Mouse (Mus musculus): ENCODE data around the gene Tubb4b.
A peak's percentile ranks its signal among the peaks of the same experiment; 100 is the strongest.
"Not testable (repeated sequence)": the region's sequence is repeated elsewhere in the genome, so short reads cannot be mapped to it uniquely, and the experiment has no call there.

The Tubb4b gene

GRCm38 (mm10) chr2:25224492-25224765 is at the start of gene Tubb4b:
Gene Tubb4b, minus strand, starts transcription at chr2:25224702.
- no peak for DNase-seq (ENCODE audit: extremely low read depth, low read depth)

DNA sequence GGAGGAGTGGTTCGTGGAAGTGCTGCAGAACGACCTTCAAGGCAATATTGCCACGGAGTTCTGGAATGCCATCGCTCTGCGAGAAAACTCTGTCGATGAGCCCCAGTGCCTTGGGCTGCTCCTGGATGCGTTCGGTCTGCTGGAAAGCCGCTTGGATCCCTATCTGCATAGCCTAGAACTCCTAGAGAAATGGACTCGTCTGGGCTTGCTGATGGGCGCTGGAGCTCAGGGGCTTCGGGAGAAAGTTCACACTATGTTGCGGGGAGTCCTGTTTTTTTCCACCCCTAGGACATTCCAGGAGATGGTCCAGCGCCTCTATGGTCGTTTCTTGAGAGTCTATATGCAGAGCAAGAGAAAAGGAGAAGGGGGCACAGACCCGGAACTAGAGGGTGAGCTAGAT is 48.5 kb upstream of the Tubb4b start:
- no peak for DNase-seq (ENCODE audit: extremely low read depth, low read depth)

- DNase-seq (ENCODE audit: extremely low read depth, low read depth): no peak
Measured at GRCm38 (mm10) chr2:25272515-25272914, 48.0 kb upstream of the Tubb4b start.

DNA sequence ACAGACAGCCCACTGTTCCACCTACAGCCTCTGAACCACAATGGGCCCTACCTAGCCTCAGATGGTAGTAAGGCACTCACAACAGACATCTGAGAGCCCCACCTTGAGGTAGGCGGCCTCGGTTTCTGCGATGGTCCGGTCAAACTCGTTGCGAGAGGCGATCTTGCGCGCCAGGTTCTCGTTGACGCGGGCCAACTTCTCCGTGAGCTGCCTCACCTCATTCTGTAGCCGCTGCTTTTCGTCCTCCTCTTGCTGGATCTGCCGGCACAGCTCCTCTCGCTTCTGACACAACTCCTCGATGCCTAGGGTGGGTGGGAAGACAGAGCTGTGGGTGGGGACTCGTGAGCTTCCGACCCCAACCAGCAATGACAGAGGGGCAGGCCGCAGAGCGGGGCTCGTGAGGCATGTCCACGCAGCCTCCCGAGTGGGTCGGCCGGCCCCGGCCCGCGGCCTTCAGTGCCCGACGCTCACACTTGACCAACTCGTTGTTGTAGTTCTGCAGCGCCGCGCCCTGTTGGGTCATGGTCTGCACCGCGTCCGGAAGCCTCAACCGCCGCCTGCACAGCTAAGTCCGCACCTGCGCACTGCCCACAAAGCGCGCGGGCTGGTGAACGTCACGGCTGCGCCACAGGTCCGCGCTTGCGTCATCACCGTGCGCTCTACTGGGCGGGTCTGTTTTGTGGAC is 47.5 kb upstream of the Tubb4b start, which contains the start of the genes Ssna1 and Anapc2:
Gene Ssna1 (minus strand): TSS at position 612 of the 685 bp plus-strand sequence.
Gene Anapc2 (plus strand): TSS at position 652 of the 685 bp plus-strand sequence.
- peak; percentile 80 for DNase-seq (ENCODE audit: extremely low read depth, low read depth)

- DNase-seq (ENCODE audit: extremely low read depth, low read depth): no peak
Measured at GRCm38 (mm10) chr2:25267746-25268309, 43.3 kb upstream of the Tubb4b start.

DNA sequence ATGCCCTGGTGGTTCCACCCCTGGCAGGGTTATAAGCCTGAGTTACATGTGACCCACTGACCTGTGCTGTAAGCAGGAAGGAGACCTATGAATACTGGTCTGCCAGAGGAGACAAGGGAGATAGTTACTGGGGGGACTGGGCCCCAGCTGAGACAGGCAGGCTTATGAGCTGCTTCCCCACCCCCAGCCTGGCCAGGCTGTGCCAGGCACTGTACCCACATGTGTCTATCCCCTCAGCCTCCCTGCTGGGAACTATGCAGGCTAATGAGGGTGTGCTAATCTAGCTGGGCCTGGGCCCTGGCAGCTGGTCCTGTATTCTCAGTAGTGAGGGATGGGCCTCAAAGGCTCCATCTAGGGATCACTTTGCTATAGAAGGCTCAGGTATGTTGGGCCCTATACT is 42.7 kb upstream of the Tubb4b start:
- DNase-seq (ENCODE audit: extremely low read depth, low read depth): no peak

DNA sequence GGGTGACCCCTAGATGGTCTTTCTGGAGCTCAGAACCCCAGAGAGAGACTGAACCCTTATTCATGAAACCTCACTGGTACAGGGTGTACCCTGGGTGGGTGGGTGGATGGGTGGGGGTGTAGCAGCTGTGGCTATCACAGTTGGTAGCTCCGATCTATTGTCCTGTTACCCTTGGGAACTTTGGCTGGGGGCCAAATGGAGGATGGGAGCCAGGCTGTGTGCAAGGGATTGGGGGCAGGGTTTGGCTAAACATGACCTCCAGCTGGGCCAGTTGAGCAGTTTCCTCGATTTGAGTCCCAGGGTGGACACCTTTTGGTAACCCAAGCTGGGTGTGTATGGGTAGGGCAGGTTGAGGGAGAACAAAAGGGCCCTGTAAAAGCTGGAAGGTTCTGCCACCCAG is 42.2 kb upstream of the Tubb4b start:
- no peak for DNase-seq (ENCODE audit: extremely low read depth, low read depth)

- DNase-seq (ENCODE audit: extremely low read depth, low read depth): peak; percentile 85
Measured at GRCm38 (mm10) chr2:25265897-25266656, 41.6 kb upstream of the Tubb4b start.

- DNase-seq (ENCODE audit: extremely low read depth, low read depth): no peak
Measured at GRCm38 (mm10) chr2:25264851-25265250, 40.3 kb upstream of the Tubb4b start.

GRCm38 (mm10) chr2:25264286-25264660 is 39.8 kb upstream of the Tubb4b start:
- no peak for DNase-seq (ENCODE audit: extremely low read depth, low read depth)

- no peak for DNase-seq (ENCODE audit: extremely low read depth, low read depth)
Measured at GRCm38 (mm10) chr2:25263623-25264285, 39.3 kb upstream of the Tubb4b start.

GRCm38 (mm10) chr2:25262795-25263622 is 38.5 kb upstream of the Tubb4b start:
- DNase-seq (ENCODE audit: extremely low read depth, low read depth): no peak

- peak; percentile 99 for DNase-seq (ENCODE audit: extremely low read depth, low read depth)
Measured at GRCm38 (mm10) chr2:25262291-25262767, 37.8 kb upstream of the Tubb4b start, which contains the start of gene Tprn. Gene Tprn, plus strand, starts transcription at chr2:25262618.

- DNase-seq (ENCODE audit: extremely low read depth, low read depth): no peak
Measured at GRCm38 (mm10) chr2:25261870-25262269, 37.4 kb upstream of the Tubb4b start.

DNA sequence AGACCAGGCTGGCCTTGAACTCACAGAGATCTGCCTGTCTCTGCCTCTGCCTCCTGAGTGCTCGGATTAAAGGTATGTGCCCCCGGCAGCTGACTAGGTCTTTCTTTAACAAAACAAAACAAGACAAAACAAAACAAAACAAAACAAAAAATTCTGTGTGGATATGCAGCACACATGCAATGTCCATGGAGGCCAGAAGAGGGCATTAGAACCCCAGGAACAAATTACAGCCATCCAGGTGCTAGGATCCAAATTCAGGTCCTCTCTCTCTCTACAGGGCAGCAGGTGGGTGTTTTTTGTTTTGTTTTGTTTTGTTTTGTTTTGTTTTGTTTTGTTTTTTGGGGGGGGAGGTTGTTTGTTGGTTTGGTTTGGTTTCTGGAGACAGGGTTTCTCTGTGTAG is 34.4 kb upstream of the Tubb4b start:
- no peak for DNase-seq (ENCODE audit: extremely low read depth, low read depth)

GRCm38 (mm10) chr2:25257250-25257649 is 32.7 kb upstream of the Tubb4b start:
- DNase-seq (ENCODE audit: extremely low read depth, low read depth): not testable (repeated sequence)

GRCm38 (mm10) chr2:25256443-25257109 is 32.1 kb upstream of the Tubb4b start:
- peak; percentile 70 for DNase-seq (ENCODE audit: extremely low read depth, low read depth)

DNA sequence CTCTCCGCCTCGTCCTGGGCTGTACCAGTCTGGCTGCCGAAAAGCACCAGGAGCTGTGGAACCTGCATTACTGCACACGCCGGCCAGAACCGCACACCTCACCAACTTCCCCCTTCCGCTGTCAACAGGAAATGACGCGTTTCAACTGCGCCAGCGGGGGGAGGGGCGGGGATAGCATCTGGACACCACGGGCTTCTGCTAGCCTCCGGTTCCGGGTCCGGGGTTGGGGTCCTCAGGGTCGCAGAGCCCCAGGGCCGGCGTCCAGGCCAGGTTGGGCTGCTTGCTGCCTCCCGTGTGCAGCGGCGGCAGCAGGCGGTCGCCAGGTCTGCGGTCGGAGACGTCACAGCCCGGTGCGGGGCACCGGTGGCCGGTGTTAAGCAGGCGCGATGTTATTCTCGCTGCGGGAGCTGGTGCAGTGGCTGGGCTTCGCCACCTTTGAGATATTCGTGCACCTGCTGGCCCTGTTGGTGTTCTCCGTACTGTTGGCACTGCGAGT is 30.8 kb upstream of the Tubb4b start, which contains the start of gene Tmem203:
Gene Tmem203 (plus strand): TSS at position 156 of the 496 bp plus-strand sequence.
- peak; percentile 78 for DNase-seq (ENCODE audit: extremely low read depth, low read depth)

DNA sequence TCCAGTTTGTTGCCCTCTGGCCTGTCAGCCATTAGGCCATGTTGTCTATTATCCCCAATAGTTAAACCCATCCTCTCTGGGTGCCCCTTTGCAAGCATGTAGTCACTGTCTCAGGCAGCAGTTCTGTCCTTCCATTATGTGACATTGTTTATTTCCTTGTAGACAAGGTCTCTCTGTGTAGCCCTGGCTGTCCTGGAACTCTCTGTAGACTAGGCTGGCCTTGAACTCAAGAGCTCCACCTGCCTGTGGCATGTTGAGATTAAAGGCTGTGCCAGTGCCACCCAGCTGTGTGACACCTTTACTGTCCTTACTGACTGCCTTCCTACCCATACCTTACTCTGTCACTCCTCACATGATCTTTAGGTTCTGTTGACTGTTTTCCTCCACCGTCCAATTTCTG is 27.8 kb upstream of the Tubb4b start:
- no peak for DNase-seq (ENCODE audit: extremely low read depth, low read depth)
